Mouse (Mus musculus) mature B cell (primary cell): Measurements from ENCODE around the gene Srgap3.

ENCODE experiments used
- in situ Hi-C: fragments of 300-500 bp; cut with MboI; formaldehyde crosslinking; loops from 2 replicates; pipeline ENCODE4 v1.14.3; 2019

Gene Srgap3

GRCm38 (mm10) chr6:112686485-112686884 is 260.6 kb downstream of the Srgap3 start:
- in situ Hi-C loops, result no loop called here

- in situ Hi-C loops, result no loop called here
These were observed 263.0 kb downstream of the Srgap3 start for GRCm38 (mm10) chr6:112684065-112684464.
